Mouse (Mus musculus): ENCODE data around the gene Actn1. TPM values are rescaled to one million over a fixed set of nuclear protein-coding genes. Genes with fewer than 3 reads are reported as not detected.

Gene Actn1
- polyA plus RNA-seq, 1 experiment from 2014 or later, result 86.2 TPM

DNA sequence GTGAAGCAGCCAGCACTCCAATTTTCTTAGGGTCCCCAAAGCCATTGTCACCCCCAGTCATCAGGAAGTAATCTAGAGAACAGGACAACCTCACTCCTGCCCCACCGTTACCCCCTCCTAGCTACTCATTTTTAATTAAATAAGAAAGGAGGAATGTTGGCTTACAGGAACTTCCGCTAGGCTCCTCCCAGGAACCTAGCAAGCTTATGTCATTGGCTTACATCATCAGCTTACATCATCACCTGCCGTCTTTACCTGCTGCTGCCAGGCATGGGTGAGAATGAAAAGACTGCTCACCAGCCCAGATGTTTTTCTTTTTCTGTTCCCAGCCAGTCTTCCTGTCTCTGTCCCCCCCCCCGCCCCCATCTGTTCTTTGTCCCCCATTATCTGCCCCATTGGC lies 50.3 kb downstream of the Actn1 start:
- Histone ChIP-seq H3K4me3 (ENCODE audit: low read depth, low read length) (no peak overlapping the region), H3K9ac (no peak overlapping the region), H3K4me2 (no peak overlapping the region), H3K4me1 (ENCODE audit: insufficient read depth) (peaks cover 28% of the 10 kb centered on the region), H3K27me3 (ENCODE audit: insufficient read depth, low read length) (no peaks in the 10 kb centered on the region), H3K36me3 (ENCODE audit: insufficient read depth) (peaks cover 35% of the 10 kb centered on the region), H3K27ac (ENCODE audit: low read depth) (peak overlapping the region; percentile 80; the same call in 1 of the 2 replicates), H3K9me3 (ENCODE audit: low read depth, low read length) (no peaks in the 10 kb centered on the region)
- DNase-seq, result no peak
- no peak for ATAC-seq (ENCODE audit: insufficient read depth)
- WGBS, result 74% methylated on average over 4 of the region's 4 CpGs
- TF ChIP-seq CTCF (IDR thresholded peaks at IDR 0.05; ENCODE audit: low read depth), result no peak

DNA sequence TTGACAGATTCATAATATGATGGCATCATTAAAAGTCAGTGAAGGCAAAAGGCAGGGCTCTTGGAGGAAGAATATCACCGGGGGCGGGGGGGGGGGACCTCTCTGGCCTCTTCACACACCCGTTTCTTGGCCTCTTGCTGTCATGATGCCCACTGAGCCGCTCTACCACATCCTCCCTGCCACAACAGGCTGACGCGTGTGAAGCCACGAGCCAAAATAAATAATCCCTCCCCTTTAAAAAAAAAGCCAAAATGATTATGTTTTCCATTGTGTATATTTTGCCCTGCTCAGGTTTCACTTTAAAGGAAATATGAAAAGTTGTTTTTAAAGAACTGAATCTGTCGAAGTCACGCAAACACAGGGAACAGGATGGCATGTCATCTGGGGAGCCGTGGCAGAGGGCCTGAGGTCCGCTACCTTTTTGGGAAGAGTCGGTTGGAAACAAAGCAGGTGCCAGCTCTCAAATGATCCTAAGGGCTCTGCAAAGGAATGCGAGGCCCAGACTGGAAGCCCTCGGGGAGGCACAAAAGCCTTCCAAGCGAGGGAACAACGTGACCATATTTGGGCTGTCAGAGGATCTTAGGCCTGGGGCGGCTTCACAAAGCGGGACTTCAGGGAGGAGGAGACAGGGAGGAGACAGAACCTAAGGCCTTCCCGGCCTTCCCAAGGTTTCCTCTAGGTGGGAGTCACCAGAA lies 51.9 kb downstream of the Actn1 start:
- Histone ChIP-seq H3K27me3 (ENCODE audit: insufficient read depth, low read length) (no peaks in the 10 kb centered on the region), H3K36me3 (ENCODE audit: insufficient read depth) (peaks cover 51% of the 10 kb centered on the region), H3K4me2 (no peak overlapping the region), H3K4me3 (ENCODE audit: low read depth, low read length) (no peak overlapping the region), H3K27ac (ENCODE audit: low read depth) (peak overlapping the region; percentile 80; the same call in 1 of the 2 replicates), H3K4me1 (ENCODE audit: insufficient read depth) (peaks cover 22% of the 10 kb centered on the region), H3K9ac (no peak overlapping the region), H3K9me3 (ENCODE audit: low read depth, low read length) (no peaks in the 10 kb centered on the region)
- WGBS, result 38% methylated on average over 19 of the region's 19 CpGs
- TF ChIP-seq CTCF (IDR thresholded peaks at IDR 0.05; ENCODE audit: low read depth), result no peak
- peak; percentile 68 for DNase-seq
- ATAC-seq (ENCODE audit: insufficient read depth), result peak; percentile 42; the same call in 1 of the 2 replicates

DNA sequence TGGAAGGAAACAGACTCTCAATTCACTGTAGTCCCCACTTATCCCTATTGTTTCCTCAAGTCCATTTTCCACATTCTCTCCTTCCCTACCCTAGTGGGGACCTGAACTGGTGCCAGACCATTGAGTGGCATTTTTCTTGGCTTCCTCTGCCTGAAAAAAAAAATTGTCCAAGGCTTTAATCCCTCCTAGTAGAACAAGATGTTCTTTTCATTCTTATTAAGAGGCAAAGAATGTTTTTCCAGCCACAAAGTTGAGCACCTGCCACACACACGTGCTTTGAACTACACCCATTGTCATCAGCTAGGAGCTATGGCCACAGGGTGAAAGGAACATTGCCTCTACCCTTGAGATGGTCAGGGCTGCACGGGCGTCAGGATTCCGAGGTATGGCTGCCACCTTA lies 56.9 kb downstream of the Actn1 start:
- no peak for ATAC-seq (ENCODE audit: insufficient read depth)
- peaks cover 67% of the 10 kb centered on the region for H3K36me3 ChIP-seq (ENCODE audit: insufficient read depth)
- 76% methylated on average over 4 of the region's 4 CpGs for WGBS

GRCm38 (mm10) chr12:80199738-80200137 lies 60.4 kb downstream of the Actn1 start:
- Histone ChIP-seq H3K27ac (ENCODE audit: low read depth) (peak overlapping the region; percentile 12; the same call in 1 of the 2 replicates), H3K9ac (no peak overlapping the region), H3K4me1 (ENCODE audit: insufficient read depth) (no peaks in the 10 kb centered on the region), H3K9me3 (ENCODE audit: low read depth, low read length) (no peaks in the 10 kb centered on the region), H3K4me3 (ENCODE audit: low read depth, low read length) (no peak overlapping the region), H3K27me3 (ENCODE audit: insufficient read depth, low read length) (no peaks in the 10 kb centered on the region), H3K36me3 (ENCODE audit: insufficient read depth) (peaks cover 68% of the 10 kb centered on the region), H3K4me2 (no peak overlapping the region)
- 52% methylated on average over 2 of the region's 2 CpGs for whole genome bisulfite sequencing
- no peak for DNase-seq
- ATAC-seq (ENCODE audit: insufficient read depth), result no peak
- TF ChIP-seq CTCF (IDR thresholded peaks at IDR 0.05; ENCODE audit: low read depth), result peak; percentile 49

More for the DNA sequence above, 56.9 kb downstream of the Actn1 start:
- Histone ChIP-seq H3K4me3 (ENCODE audit: low read depth, low read length) (no peak overlapping the region), H3K27me3 (ENCODE audit: insufficient read depth, low read length) (no peaks in the 10 kb centered on the region), H3K27ac (ENCODE audit: low read depth) (no peak overlapping the region), H3K4me2 (no peak overlapping the region), H3K9ac (no peak overlapping the region), H3K4me1 (ENCODE audit: insufficient read depth) (peaks cover under 1% of the 10 kb centered on the region; the same call in 1 of the 2 replicates), H3K9me3 (ENCODE audit: low read depth, low read length) (no peaks in the 10 kb centered on the region)
- no peak for TF ChIP-seq CTCF (IDR thresholded peaks at IDR 0.05; ENCODE audit: low read depth)
- no peak for DNase-seq

GRCm38 (mm10) chr12:80198487-80198886 lies 61.7 kb downstream of the Actn1 start:
- H3K36me3 ChIP-seq (ENCODE audit: insufficient read depth), result peaks cover 68% of the 10 kb centered on the region
- no peaks in the 10 kb centered on the region for H3K27me3 ChIP-seq (ENCODE audit: insufficient read depth, low read length)
- H3K4me2 ChIP-seq, result no peak overlapping the region
- peak; percentile 93 for TF ChIP-seq CTCF (IDR thresholded peaks at IDR 0.05; ENCODE audit: low read depth)
- H3K4me1 ChIP-seq (ENCODE audit: insufficient read depth), result no peaks in the 10 kb centered on the region
- peak; percentile 57; the same call in 1 of the 2 replicates for ATAC-seq (ENCODE audit: insufficient read depth)
- WGBS, result 23% methylated on average over 3 of the region's 3 CpGs
- no peak overlapping the region for H3K27ac ChIP-seq (ENCODE audit: low read depth)
- no peaks in the 10 kb centered on the region for H3K9me3 ChIP-seq (ENCODE audit: low read depth, low read length)
- H3K4me3 ChIP-seq (ENCODE audit: low read depth, low read length), result no peak overlapping the region
- no peak overlapping the region for H3K9ac ChIP-seq
- peak; percentile 92 for DNase-seq

DNA sequence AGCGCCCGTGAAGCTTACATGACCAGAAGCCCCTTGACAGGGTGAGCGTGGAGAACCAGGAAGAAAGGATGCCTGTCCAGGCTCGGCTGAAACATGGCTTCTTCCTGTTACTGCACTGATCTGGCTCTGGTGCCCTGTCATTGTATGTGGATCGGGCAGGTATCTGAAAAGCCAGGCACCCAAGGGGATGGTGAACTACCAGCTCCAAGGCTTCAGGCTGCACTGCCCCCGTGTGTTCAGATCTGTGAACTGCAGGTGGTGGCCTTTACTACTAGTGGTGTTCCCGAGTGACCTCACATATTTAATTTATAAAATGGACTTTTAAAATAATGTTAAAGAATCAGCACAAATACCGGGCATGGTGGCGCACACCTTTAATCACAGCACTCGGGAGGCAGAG lies 62.8 kb downstream of the Actn1 start:
- 77% methylated on average over 10 of the region's 10 CpGs for WGBS
- Histone ChIP-seq H3K4me3 (ENCODE audit: low read depth, low read length) (no peak overlapping the region), H3K36me3 (ENCODE audit: insufficient read depth) (peaks cover 71% of the 10 kb centered on the region), H3K27ac (ENCODE audit: low read depth) (no peak overlapping the region), H3K4me1 (ENCODE audit: insufficient read depth) (no peaks in the 10 kb centered on the region), H3K9ac (no peak overlapping the region), H3K9me3 (ENCODE audit: low read depth, low read length) (no peaks in the 10 kb centered on the region), H3K27me3 (ENCODE audit: insufficient read depth, low read length) (no peaks in the 10 kb centered on the region), H3K4me2 (no peak overlapping the region)
- no peak for ATAC-seq (ENCODE audit: insufficient read depth)
- TF ChIP-seq CTCF (IDR thresholded peaks at IDR 0.05; ENCODE audit: low read depth), result peak; percentile 84
- peak; percentile 85 for DNase-seq

GRCm38 (mm10) chr12:80191806-80192205 lies 68.4 kb downstream of the Actn1 start:
- Histone ChIP-seq H3K9me3 (ENCODE audit: low read depth, low read length) (no peaks in the 10 kb centered on the region), H3K36me3 (ENCODE audit: insufficient read depth) (peaks cover 99% of the 10 kb centered on the region)
- no peak for ATAC-seq (ENCODE audit: insufficient read depth)

More at GRCm38 (mm10) chr12:80191806-80192205, 68.4 kb downstream of the Actn1 start:
- no peak for DNase-seq
- no peak for TF ChIP-seq CTCF (IDR thresholded peaks at IDR 0.05; ENCODE audit: low read depth)
- 69% methylated on average over 5 of the region's 5 CpGs for WGBS
- H3K4me2 ChIP-seq, result no peak overlapping the region
- no peaks in the 10 kb centered on the region for H3K4me1 ChIP-seq (ENCODE audit: insufficient read depth)
- no peak overlapping the region for H3K4me3 ChIP-seq (ENCODE audit: low read depth, low read length)
- H3K27ac ChIP-seq (ENCODE audit: low read depth), result no peak overlapping the region
- no peaks in the 10 kb centered on the region for H3K27me3 ChIP-seq (ENCODE audit: insufficient read depth, low read length)
- H3K9ac ChIP-seq, result no peak overlapping the region

Data from lung, embryonic 14.5 days (tissue).